ENCODE assay signal across 8 mouse cellular contexts in genomic region chr5:20880797-20881775, GRCm38 (mm10). TPM values are rescaled to one million over a fixed set of nuclear protein-coding genes. Genes with fewer than 3 reads are reported as not detected.
DNase-seq lines count a peak whose midpoint lies in the region; ATAC-seq and TF ChIP-seq lines count a peak whose summit lies in the region.

No protein-coding gene starts in this region.

- H3K36me3 ChIP-seq in embryonic facial prominence, embryonic 11.5 days (replicated peaks; ENCODE audit: control insufficient read depth, insufficient read depth, low read depth, low read length) = no peaks in the 10 kb centered on the region
- H3K36me3 ChIP-seq in limb, embryonic 14.5 days (ENCODE audit: control insufficient read depth, insufficient read depth, low read length) = no peaks in the 10 kb centered on the region
- no peaks in the 10 kb centered on the region; the same call in 1 of the 2 replicates for H3K36me3 ChIP-seq in midbrain, embryonic 14.5 days (ENCODE audit: control insufficient read depth, insufficient read depth, low read length)

- H3K9me3 ChIP-seq in embryonic facial prominence, embryonic 11.5 days (replicated peaks; ENCODE audit: control insufficient read depth, low read length) = no peaks in the 10 kb centered on the region
- no peaks in the 10 kb centered on the region for H3K9me3 ChIP-seq in limb, embryonic 14.5 days (ENCODE audit: control insufficient read depth, low read length)
- no peaks in the 10 kb centered on the region for H3K9me3 ChIP-seq in midbrain, embryonic 14.5 days (ENCODE audit: control insufficient read depth, low read length)

- ATAC-seq in embryonic facial prominence, embryonic 11.5 days (replicated peaks; ENCODE audit: insufficient number of reproducible peaks, low FRiP score, low TSS enrichment, low read depth) = no peak; the same call in 1 of the 2 replicates
- ATAC-seq in limb, embryonic 14.5 days (ENCODE audit: low FRiP score, low read depth) = no peak
- ATAC-seq in midbrain, embryonic 14.5 days (ENCODE audit: low FRiP score, low TSS enrichment) = no peak

- DNase-seq in heart, adult 18-20 months = peak; percentile 55 to 67
- DNase-seq in heart, adult 11 months = no peak
- peak; percentile 62 for DNase-seq in embryonic facial prominence, embryonic 11.5 days (ENCODE audit: low spot score)
- DNase-seq in heart, adult 8-10 months (ENCODE audit: low spot score) = peak; percentile 18
- peak; percentile 52 for DNase-seq in kidney, adult 9 months
- peak; percentile 49 for DNase-seq in limb, embryonic 14.5 days (ENCODE audit: low spot score)
- DNase-seq in midbrain, embryonic 14.5 days = peak; percentile 81
- DNase-seq in spleen, adult 18-20 months = peak; percentile 49 to 51

- H3K27ac ChIP-seq in embryonic facial prominence, embryonic 11.5 days (replicated peaks; ENCODE audit: low read depth, low read length) = peak overlapping the region; percentile 92
- peak overlapping the region; percentile 88 for H3K27ac ChIP-seq in limb, embryonic 14.5 days (replicated peaks; ENCODE audit: low read depth, low read length)
- H3K27ac ChIP-seq in midbrain, embryonic 14.5 days (replicated peaks; ENCODE audit: low read depth, low read length) = peak overlapping the region; percentile 95

- H3K27me3 ChIP-seq in embryonic facial prominence, embryonic 11.5 days (ENCODE audit: control insufficient read depth, insufficient read depth, low read length) = no peaks in the 10 kb centered on the region
- H3K27me3 ChIP-seq in limb, embryonic 14.5 days (ENCODE audit: control insufficient read depth, insufficient read depth, low read length) = no peaks in the 10 kb centered on the region
- H3K27me3 ChIP-seq in midbrain, embryonic 14.5 days (ENCODE audit: control insufficient read depth, insufficient read depth, low read length) = no peaks in the 10 kb centered on the region

- H3K9ac ChIP-seq in embryonic facial prominence, embryonic 11.5 days (replicated peaks; ENCODE audit: low read length) = peak overlapping the region; percentile 86
- H3K9ac ChIP-seq in limb, embryonic 14.5 days (ENCODE audit: low read depth, low read length, severe bottlenecking) = peak overlapping the region; percentile 86
- H3K9ac ChIP-seq in midbrain, embryonic 14.5 days (replicated peaks; ENCODE audit: low read length) = peak overlapping the region; percentile 82

- peak overlapping the region; percentile 86 for H3K4me3 ChIP-seq in embryonic facial prominence, embryonic 11.5 days (ENCODE audit: low read depth, low read length)
- H3K4me3 ChIP-seq in limb, embryonic 14.5 days (replicated peaks; ENCODE audit: low read length) = peak overlapping the region; percentile 79
- peak overlapping the region; percentile 76 for H3K4me3 ChIP-seq in midbrain, embryonic 14.5 days (replicated peaks; ENCODE audit: low read depth, low read length)

- H3K4me2 ChIP-seq in embryonic facial prominence, embryonic 11.5 days (ENCODE audit: low read depth, low read length) = peak overlapping the region; percentile 58
- H3K4me2 ChIP-seq in limb, embryonic 14.5 days (replicated peaks; ENCODE audit: low read depth, low read length, severe bottlenecking) = peak overlapping the region; percentile 73
- H3K4me2 ChIP-seq in midbrain, embryonic 14.5 days (ENCODE audit: low read length) = peak overlapping the region; percentile 62

- no peaks in the 10 kb centered on the region for H3K4me1 ChIP-seq in embryonic facial prominence, embryonic 11.5 days (ENCODE audit: control insufficient read depth, insufficient read depth, low read length)
- H3K4me1 ChIP-seq in limb, embryonic 14.5 days (ENCODE audit: control insufficient read depth, insufficient read depth, low read length) = peaks cover 19% of the 10 kb centered on the region
- peaks cover 19% of the 10 kb centered on the region for H3K4me1 ChIP-seq in midbrain, embryonic 14.5 days (ENCODE audit: control insufficient read depth, insufficient read depth, low read length)

- 3% methylated on average over 52 of the region's 64 CpGs for WGBS in embryonic facial prominence, embryonic 11.5 days
- WGBS in limb, embryonic 14.5 days = 1% methylated on average over 29 of the region's 64 CpGs
- 2% methylated on average over 50 of the region's 64 CpGs for WGBS in midbrain, embryonic 14.5 days

- no peak for TF ChIP-seq POLR2A in limb, embryonic 14.5 days (IDR thresholded peaks at IDR 0.05; ENCODE audit: borderline replicate concordance, extremely low read depth, insufficient read depth, insufficient read length)

RNA-seq across cellular contexts. Expression of gene Phtf2, which starts 0.8 kb away (rescaled TPM):
- total RNA-seq in heart, adult 18-20 months (2021) = 10 to 100 TPM; 62.5 to 66.6 TPM
- polyA plus RNA-seq in embryonic facial prominence, embryonic 11.5 days (2014; fragmentation: Nextera tagmentation; extraction: Ambion mirVana) = 19.9 and 21.0 TPM in 2 replicates
- total RNA-seq in heart, adult 8-10 months (2022) = 10 to 100 TPM; 66.3 to 72.5 (median 69.6) TPM
- 8.4 and 8.6 TPM in 2 replicates for polyA plus RNA-seq in limb, embryonic 14.5 days (2012; rRNA removed)
- 14.9 and 15.5 TPM in 2 replicates for polyA plus RNA-seq in limb, embryonic 14.5 days (2014; fragmentation: Nextera tagmentation; extraction: Ambion mirVana)
- polyA plus RNA-seq in midbrain, embryonic 14.5 days (2014; fragmentation: Nextera tagmentation; extraction: Ambion mirVana) = 20.4 and 30.5 TPM in 2 replicates

RNA-seq across cellular contexts. Expression of gene Tmem60, which starts 0.9 kb away (rescaled TPM):
- 10 to 100 TPM; 23.1 to 25.6 TPM for total RNA-seq in heart, adult 18-20 months (2021)
- 53.6 and 62.2 TPM in 2 replicates for polyA plus RNA-seq in embryonic facial prominence, embryonic 11.5 days (2014; fragmentation: Nextera tagmentation; extraction: Ambion mirVana)
- total RNA-seq in heart, adult 8-10 months (2022) = 10 to 100 TPM; 24.5 to 27.5 (median 25.7) TPM
- 24.1 and 36.2 TPM in 2 replicates for polyA plus RNA-seq in limb, embryonic 14.5 days (2012; rRNA removed)
- 56.3 and 58.4 TPM in 2 replicates for polyA plus RNA-seq in limb, embryonic 14.5 days (2014; fragmentation: Nextera tagmentation; extraction: Ambion mirVana)
- polyA plus RNA-seq in midbrain, embryonic 14.5 days (2014; fragmentation: Nextera tagmentation; extraction: Ambion mirVana) = 73.2 and 75.0 TPM in 2 replicates
